Mouse (Mus musculus) olfactory bulb, adult 2 months (tissue): Measurements from ENCODE around the gene Mapt. TPM values are rescaled to one million over a fixed set of nuclear protein-coding genes. Genes with fewer than 3 reads are reported as not detected.

Experiments
- H3K27ac ChIP-seq: fragments of 200-500 bp; 2 replicates; pipeline ENCODE4 v1.5.1; 2012; ENCODE audit warnings: low read depth, low read length; ENCODE audit not compliant: insufficient read depth
- H3K4me1 ChIP-seq: fragments of 200-500 bp; 2 replicates; pipeline ENCODE4 v1.6.1; 2012; ENCODE audit warnings: low read length; ENCODE audit not compliant: control insufficient read depth, insufficient read depth
- H3K4me3 ChIP-seq: fragments of 200-500 bp; 2 replicates; pipeline ENCODE4 v1.5.1; 2012; ENCODE audit warnings: mild to moderate bottlenecking, low read depth, low read length, moderate library complexity; ENCODE audit not compliant: insufficient read depth
- CTCF ChIP-seq: fragments of 200-500 bp; IDR thresholded peaks from 2 replicates; pipeline ENCODE4 v1.5.1; 2012; ENCODE audit warnings: low read depth, mild to moderate bottlenecking, low read length, moderate library complexity; ENCODE audit not compliant: insufficient read depth
- POLR2A ChIP-seq: fragments of 200-500 bp; IDR thresholded peaks from 2 replicates; pipeline ENCODE4 v1.6.1; 2012; ENCODE audit warnings: mild to moderate bottlenecking, low read depth, low read length, moderate library complexity; ENCODE audit not compliant: insufficient read depth
- WGBS: fragments of 180-500 bp; shearing (Covaris S2); methylation state at CpG from one replicate; pipeline ENCODE4 v1.1.7; 2018; 5-methylcytosine and 5-hydroxymethylcytosine counted together
- polyA plus RNA-seq: library from polyadenylated mRNA; stranded (reverse); fragments of >200 nt; gene quantifications from 2 replicates; pipeline ENCODE4 v1.2.4, GENCODE M21; 2012; ENCODE audit warnings: low replicate concordance; ENCODE audit not compliant: missing spikeins, insufficient read depth, insufficient read length

Gene Mapt
- polyA plus RNA-seq, 1 experiment: not detected

DNA sequence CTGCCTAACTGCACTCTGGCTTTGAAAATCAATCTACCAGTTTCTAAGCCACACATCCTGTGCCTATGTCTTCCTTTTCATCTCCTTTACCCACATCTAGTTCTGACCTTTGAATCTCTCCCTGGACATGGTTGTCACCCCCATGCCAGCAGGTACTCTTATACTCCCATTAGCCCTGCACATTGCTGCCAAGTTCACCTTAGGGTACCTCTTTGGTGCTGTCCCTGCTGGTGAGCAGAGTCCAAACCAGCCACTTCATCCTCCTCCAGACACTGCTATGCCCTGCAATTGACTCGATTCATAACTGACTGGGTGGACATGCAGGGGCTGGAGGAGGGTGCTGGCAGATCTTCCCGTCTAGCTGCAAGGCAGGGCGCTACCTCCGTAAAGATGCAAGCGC is 50.3 kb downstream of the Mapt start:
- no peak overlapping the region for H3K27ac ChIP-seq
- H3K4me3 ChIP-seq: no peak overlapping the region
- TF ChIP-seq CTCF (no peak), POLR2A (no peak)
- H3K4me1 ChIP-seq: peaks cover 21% of the 10 kb centered on the region
- 80% methylated on average over 5 of the region's 5 CpGs for WGBS

DNA sequence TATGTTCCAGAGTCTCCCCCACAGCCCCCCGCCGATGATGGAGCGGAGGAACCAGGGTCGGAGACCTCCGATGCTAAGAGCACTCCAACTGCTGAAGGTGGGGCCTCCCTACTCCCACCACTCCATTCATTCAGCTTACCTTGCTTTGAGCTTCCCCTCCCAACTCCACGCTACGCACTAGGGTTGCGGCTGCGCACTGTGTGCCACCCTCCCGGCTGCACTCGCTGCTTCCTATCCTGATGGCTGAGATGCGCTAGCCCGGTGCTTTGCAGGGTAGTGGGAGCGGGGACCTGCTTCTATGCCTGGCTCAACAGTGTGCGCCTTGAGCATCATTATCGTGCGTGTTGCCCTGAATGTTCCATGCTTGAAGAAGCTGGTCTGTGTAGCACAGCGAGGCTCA is 55.9 kb downstream of the Mapt start:
- no peak overlapping the region for H3K4me3 ChIP-seq
- TF ChIP-seq POLR2A (no peak), CTCF (no peak)
- no peak overlapping the region for H3K27ac ChIP-seq
- WGBS: 96% methylated on average over 18 of the region's 18 CpGs
- peaks cover 20% of the 10 kb centered on the region for H3K4me1 ChIP-seq

DNA sequence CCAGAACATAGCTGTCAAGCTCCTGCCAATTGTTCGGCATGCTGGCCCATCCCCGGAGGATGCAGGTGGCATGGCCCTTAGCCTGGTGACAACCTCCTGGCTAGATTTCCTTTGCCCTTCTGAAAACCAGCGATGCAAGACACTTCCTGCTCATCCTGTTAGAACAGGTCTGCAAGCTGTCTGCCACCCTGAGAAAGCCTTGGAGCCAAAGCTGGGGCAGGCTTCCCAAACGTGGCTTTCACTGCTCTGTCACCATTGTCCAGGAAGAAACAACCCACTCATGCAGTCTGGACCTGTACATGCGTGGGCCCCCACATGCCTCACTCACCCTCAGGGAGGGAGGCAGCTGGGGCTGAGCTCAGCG is 57.6 kb downstream of the Mapt start:
- WGBS: 25% methylated on average over 6 of the region's 6 CpGs
- TF ChIP-seq CTCF (no peak), POLR2A (no peak)
- Histone ChIP-seq H3K4me3 (no peak overlapping the region), H3K27ac (peak overlapping the region; percentile 87; the same call in 1 of the 2 replicates), H3K4me1 (peaks cover 20% of the 10 kb centered on the region)

DNA sequence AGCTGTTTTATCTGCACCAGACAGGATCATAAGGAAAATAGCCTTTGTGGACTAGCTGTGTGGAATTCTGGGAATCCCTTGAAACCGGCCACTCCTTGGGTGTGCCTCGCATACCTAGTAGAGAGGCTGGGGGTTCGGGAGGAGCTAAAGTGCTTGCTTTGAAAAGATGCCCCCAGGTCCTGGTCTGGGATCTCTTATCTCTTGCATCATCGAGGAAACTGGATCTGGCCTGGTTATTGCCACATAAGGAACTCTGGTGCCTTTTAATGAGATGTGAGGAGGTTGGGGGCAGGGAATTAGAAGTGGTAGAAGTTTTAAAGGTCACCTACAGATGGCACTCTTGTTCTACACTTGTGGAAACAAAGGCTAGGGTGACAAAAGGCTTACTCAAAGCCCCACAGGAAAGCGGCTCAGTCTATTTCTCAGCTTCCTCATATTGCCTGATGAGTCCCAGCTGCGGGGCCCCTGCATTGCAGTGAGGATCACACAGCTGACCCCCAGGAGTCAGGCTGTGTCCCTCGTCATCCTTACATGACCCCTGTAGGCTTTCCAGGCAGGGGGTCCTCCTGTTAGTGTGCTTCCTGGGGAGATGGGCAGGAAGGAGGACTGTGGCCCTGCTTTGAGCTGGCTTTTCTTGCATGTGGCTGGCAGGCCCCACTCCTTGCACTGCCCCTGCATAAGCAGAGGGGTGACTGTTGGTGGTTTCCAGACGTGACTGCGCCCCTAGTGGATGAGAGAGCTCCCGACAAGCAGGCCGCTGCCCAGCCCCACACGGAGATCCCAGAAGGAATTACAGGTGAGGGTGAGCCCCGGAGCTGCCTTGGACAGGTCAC is 58.2 kb downstream of the Mapt start:
- H3K4me3 ChIP-seq: no peak overlapping the region
- WGBS: 25% methylated on average over 13 of the region's 13 CpGs
- TF ChIP-seq CTCF (peak; percentile 81; the same call in 1 of the 2 replicates), POLR2A (no peak)
- H3K4me1 ChIP-seq: peaks cover 20% of the 10 kb centered on the region
- peak overlapping the region; percentile 87 for H3K27ac ChIP-seq

DNA sequence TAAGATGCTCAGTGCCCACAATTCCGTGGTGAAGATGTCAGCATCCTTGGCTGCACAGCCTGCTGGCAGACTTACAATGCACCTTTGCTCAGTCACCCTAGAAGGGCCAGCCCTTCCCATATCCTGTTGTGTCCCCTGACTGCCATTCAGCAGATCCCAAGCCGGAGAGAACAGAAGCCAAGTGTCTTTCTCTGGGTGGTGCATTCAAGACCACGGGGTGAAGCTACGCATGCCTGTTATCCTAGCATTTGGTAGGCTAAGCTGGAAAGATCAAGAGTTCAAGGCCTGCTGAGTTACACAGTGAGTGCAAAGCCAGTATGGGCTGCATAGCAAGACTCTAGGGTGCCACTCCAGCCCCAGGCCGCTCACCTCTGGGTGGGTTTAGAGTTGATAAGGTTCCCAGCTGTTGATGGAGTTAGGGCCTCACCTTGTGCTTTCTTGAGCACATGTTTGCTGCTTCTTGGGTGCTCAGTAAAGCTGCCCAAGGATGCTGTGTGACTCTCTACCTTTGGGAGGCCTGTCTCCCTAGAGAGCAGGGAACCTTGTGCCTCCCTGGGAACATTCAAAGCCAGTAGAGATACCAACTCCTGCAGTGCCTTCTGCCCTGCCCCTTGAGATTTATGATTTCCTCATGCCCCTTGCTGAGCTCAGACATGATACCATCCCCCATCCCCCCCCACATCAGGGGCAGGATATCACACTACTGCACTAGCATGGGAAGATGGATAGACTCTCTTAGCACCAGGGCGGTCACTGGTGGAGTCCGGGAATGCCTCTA is 61.4 kb downstream of the Mapt start:
- Histone ChIP-seq H3K27ac (no peak overlapping the region), H3K4me1 (peaks cover 24% of the 10 kb centered on the region), H3K4me3 (no peak overlapping the region)
- WGBS: 84% methylated on average over 7 of the region's 7 CpGs
- TF ChIP-seq CTCF: no peak
- TF ChIP-seq POLR2A: no peak

DNA sequence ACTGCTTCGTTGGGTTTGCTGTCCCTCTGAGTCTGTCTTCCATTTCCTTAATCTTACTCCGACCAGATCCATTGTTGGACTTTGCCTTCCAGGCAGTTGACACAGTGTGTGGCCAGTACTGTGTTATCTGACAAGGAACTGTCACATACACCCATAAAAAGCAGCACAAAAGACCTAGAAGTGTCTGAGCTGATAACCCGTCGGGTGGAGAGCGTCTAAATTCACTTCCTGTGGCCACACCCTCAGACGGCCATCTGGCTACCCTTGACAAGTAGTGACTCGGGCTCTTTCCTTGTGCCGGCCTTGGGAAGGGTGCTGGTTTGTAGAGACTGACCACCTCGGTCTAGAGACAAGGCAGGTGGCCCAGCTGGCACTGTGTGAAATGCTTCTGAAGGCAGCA is 62.1 kb downstream of the Mapt start:
- WGBS: 88% methylated on average over 9 of the region's 9 CpGs
- Histone ChIP-seq H3K27ac (no peak overlapping the region), H3K4me1 (peaks cover 24% of the 10 kb centered on the region), H3K4me3 (no peak overlapping the region)
- TF ChIP-seq POLR2A: no peak
- no peak for TF ChIP-seq CTCF

DNA sequence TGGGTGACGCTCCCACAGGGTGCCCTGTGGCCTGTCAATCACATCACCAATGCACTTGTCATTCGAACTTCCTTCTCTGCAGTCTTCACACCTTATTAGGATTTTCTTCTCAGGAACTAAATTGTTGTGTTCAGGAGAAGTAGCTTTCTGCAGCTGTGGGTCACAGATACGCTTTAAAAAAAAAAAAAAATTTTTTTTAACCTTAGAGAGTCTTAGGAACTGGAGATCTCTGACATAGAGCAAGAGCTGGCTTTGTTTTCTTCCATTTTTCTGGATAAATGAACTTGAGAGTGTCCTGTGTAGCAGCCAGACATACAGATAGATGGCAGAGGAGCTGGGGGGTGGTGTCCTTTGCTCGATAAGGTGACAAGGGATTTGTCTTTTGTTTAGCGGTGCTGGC is 64.0 kb downstream of the Mapt start:
- no peak overlapping the region for H3K27ac ChIP-seq
- H3K4me1 ChIP-seq: peaks cover 8% of the 10 kb centered on the region
- WGBS: 60% methylated on average over 5 of the region's 5 CpGs
- TF ChIP-seq POLR2A (no peak), CTCF (no peak)
- H3K4me3 ChIP-seq: no peak overlapping the region

DNA sequence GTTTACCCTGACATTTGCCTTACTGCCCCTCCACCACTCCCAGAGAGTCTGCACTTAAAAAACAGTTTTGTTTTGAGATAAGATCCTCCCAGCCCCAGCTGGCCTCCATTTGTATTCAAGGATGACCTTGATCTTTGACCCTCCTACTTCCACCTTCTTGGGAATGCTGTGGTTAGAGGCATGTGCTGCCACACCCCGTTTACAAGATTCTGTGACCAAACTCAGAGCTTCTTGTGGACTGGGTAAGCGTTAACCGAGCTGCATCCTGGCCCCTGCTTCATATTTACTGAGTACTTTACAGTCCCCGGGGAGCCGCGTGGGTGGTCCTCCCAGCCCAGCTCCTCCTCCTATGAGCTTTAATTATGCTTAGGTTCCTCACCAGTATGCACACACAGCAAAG is 64.5 kb downstream of the Mapt start:
- WGBS: 29% methylated on average over 6 of the region's 6 CpGs

DNA sequence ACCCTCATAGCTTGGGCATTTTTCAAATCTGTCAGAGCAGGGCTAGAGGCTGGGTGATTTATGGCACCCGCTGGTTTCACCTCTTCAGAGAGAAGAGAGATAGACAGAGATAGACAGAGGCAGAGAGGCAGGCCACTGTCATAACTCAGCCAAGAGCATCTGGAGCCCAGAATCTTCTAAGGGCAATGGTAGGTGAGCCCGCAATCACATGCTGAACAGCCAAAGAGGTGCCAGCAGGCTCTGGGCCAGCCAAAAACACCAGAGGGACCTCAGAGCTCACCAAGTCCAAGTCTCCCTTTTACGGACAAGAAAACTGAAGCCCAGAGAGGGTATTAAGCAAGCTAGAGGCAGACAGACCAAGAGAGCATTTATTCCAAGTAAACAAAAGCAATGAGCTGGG is 66.5 kb downstream of the Mapt start:
- H3K4me1 ChIP-seq: peaks cover 17% of the 10 kb centered on the region
- 77% methylated on average over 3 of the region's 3 CpGs for WGBS
- H3K27ac ChIP-seq: no peak overlapping the region
- H3K4me3 ChIP-seq: no peak overlapping the region
- no peak for TF ChIP-seq CTCF
- no peak for TF ChIP-seq POLR2A

More for the DNA sequence above, 64.5 kb downstream of the Mapt start:
- H3K27ac ChIP-seq: no peak overlapping the region
- H3K4me1 ChIP-seq: peaks cover 4% of the 10 kb centered on the region
- TF ChIP-seq POLR2A (no peak), CTCF (no peak)
- H3K4me3 ChIP-seq: no peak overlapping the region
